Mouse (Mus musculus) cortical plate, adult 2 months (tissue): Measurements from ENCODE around the gene Slco1a1. TPM values are rescaled to one million over a fixed set of nuclear protein-coding genes. Genes with fewer than 3 reads are reported as not detected.
"Not testable (repeated sequence)": the region's sequence is repeated elsewhere in the genome, so short reads cannot be mapped to it uniquely, and the experiment has no call there.

ENCODE experiments used
- H3K27ac ChIP-seq: fragments of 200-500 bp; 2 replicates; pipeline ENCODE4 v1.5.1; 2012; ENCODE audit warnings: low read length, control low read depth, inconsistent platforms; ENCODE audit not compliant: insufficient read depth
- H3K4me1 ChIP-seq: fragments of 200-500 bp; 2 replicates; pipeline ENCODE4 v1.6.1; 2011; ENCODE audit warnings: low read length; ENCODE audit not compliant: control insufficient read depth, insufficient read depth
- H3K4me3 ChIP-seq: fragments of 200-500 bp; 2 replicates; pipeline ENCODE4 v1.5.1; 2011; ENCODE audit warnings: mild to moderate bottlenecking, low read length, control low read depth; ENCODE audit not compliant: insufficient read depth
- CTCF ChIP-seq: fragments of 200-500 bp; IDR thresholded peaks from 2 replicates; pipeline ENCODE4 v1.5.1; 2011; ENCODE audit warnings: mild to moderate bottlenecking, control low read depth, low read length; ENCODE audit not compliant: insufficient read depth; ENCODE audit errors: extremely low read depth
- POLR2A ChIP-seq: fragments of 200-500 bp; IDR thresholded peaks from 2 replicates; pipeline ENCODE4 v1.6.1; 2011; ENCODE audit warnings: mild to moderate bottlenecking, low read length, control low read depth; ENCODE audit not compliant: insufficient read depth; ENCODE audit errors: extremely low read depth
- polyA plus RNA-seq: library from polyadenylated mRNA; depleted of rRNA; stranded (reverse); fragments of >200 nt; gene quantifications from 2 replicates; pipeline ENCODE4 v1.2.3, GENCODE M21; 2012; rRNA removed

The Slco1a1 gene
- polyA plus RNA-seq = 0.02 TPM in 1 of 2 replicates, not detected in the other

DNA sequence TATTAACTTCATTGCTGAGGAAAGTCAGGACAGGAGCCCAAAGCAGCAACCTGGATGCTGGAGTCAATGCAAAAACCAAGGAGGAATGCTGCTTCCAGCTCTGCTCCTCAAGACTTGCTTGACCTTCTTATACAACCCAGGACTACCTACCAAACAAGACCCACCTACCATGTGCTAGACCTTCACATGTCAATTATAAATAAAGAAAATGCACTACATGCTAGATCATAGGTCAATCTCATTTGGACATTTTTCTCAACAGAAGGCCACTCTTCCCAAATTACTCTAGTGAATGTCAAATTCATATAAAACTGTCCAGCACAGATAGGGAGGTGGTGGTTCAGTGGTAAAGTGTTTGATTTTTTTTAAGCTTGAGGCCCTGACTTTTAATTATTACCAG is at the start of gene Slco1a1:
Gene Slco1a1, minus strand, starts transcription at position 101 of the 400 bp plus-strand sequence.
- no peak within 1 kb of the TSS for H3K4me3 ChIP-seq
- no peaks in the 10 kb centered on the region for H3K4me1 ChIP-seq
- no peak within 1 kb of the TSS for H3K27ac ChIP-seq
- TF ChIP-seq POLR2A (no peak), CTCF (no peak)

DNA sequence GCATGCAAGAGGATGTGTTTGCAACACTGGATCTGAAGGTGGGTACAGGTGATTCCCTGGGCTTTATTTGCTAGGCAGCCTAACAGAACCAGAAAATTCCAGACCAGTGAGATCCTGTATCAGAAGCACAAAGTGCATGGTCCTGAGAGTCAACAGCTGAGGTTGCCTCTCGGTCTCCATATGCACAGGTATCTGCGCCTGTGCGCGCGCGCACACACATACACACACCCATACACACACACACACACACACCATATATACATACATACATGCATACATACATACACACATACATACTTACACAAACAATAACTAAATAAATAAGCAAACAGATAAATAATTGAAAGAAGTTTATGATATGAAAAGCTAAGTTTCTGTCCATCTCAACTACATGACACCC is 40.0 kb upstream of the Slco1a1 start:
- Histone ChIP-seq H3K4me3 (no peak overlapping the region), H3K4me1 (no peaks in the 10 kb centered on the region), H3K27ac (no peak overlapping the region)
- TF ChIP-seq POLR2A (no peak), CTCF (no peak)

DNA sequence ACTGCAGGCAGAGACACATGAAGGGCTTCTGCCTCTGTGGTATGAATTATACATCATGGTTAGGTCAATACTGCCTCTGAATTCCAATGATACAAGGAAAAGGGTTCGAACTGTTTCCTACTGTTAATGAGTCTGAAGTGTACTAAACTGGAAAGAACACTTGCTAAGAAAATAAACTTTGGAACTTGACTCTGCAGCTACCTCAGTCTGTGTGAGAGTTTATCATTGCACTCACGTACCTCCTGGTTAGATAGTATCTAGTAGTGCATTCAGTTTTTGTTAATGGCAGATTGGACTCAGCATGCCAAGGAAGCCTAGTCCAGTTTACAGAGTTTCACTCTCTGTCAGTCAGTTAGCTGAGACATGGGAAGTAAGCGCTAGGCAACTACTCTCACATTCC is 37.9 kb upstream of the Slco1a1 start:
- Histone ChIP-seq H3K4me3 (no peak overlapping the region), H3K27ac (no peak overlapping the region), H3K4me1 (no peaks in the 10 kb centered on the region)
- no peak for TF ChIP-seq CTCF
- TF ChIP-seq POLR2A = no peak

DNA sequence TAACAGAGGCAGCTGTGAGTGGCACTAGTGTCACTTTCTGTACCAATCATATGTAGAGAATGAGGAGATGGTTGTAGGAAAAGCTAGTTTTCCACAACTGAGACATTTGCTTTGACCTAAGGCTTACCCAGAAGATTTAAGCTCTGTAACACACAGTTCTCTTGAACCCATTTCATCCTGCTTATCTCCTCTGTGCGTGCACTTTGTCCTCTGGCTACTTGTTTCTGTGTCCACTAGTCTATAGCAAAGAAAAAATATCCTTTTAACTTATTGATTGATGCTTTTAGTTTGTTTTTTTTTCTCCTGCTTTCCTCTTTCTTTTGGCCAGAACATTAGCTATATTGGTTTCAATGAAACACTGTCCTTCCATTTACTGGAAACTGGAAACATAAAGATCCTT is 15.7 kb upstream of the Slco1a1 start:
- Histone ChIP-seq H3K4me3 (no peak overlapping the region), H3K27ac (no peak overlapping the region), H3K4me1 (no peaks in the 10 kb centered on the region)
- TF ChIP-seq CTCF (no peak), POLR2A (no peak)

DNA sequence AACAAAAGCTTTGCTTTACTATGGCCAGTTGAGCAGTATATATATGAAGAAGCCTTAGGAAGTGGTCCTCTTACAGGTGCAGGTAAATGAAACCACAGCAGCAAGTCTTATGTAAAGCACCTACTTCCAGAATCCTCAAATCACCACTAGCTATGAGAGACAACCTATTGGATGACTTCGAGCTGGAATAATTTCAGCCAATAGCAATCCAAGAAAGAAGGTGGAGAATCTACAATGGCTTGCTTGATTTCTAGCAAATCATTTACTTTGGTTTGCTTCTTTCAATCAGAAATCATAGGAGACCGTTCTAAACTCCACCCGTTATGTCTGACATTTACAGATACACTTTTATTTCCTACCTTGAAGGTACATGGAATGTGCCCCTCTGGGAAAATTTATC is 15.1 kb upstream of the Slco1a1 start:
- no peak for TF ChIP-seq CTCF
- TF ChIP-seq POLR2A = no peak
- Histone ChIP-seq H3K27ac (no peak overlapping the region), H3K4me1 (no peaks in the 10 kb centered on the region), H3K4me3 (no peak overlapping the region)

DNA sequence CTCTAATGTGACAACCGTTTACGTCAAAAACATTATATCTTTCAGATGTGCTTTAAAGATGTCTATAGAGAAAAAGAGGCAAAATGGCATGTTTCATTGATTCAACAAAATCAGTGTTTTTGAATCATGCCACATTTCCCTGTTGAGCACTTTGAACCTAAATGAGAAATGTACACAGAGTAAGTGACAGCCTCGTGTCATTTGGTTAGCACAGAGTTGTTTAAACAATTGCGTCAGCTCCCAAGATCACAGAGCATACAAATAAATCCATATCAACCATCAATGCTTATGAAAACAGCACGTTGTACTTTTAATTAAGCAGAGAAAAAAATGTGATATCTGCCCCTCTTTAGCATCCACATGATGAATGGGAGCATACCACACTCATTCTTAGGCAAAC is 13.7 kb upstream of the Slco1a1 start:
- Histone ChIP-seq H3K4me1 (no peaks in the 10 kb centered on the region), H3K27ac (no peak overlapping the region), H3K4me3 (no peak overlapping the region)
- TF ChIP-seq CTCF (no peak), POLR2A (no peak)

DNA sequence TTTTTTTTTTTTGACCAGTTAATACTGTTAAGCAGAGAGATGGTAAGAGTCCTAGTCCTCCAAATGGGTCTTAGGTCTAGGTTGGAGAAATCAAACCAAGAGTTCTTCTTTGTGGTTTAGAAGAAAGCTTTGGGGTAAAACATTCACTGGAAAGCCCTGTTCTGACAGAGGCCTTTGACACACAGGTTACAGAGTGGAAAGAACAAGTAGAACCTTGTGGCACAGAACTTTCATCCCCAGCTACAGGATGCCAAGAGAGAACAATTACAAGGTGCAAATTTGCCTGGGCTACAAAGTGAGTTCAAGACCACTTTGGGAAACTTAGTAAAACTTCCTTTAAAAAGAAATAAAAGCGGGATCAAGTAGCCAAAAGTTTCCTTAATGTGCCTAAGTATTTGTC is 6.3 kb downstream of the Slco1a1 start:
- H3K4me3 ChIP-seq = no peak overlapping the region
- no peak overlapping the region for H3K27ac ChIP-seq
- TF ChIP-seq CTCF (no peak), POLR2A (no peak)
- H3K4me1 ChIP-seq = no peaks in the 10 kb centered on the region

DNA sequence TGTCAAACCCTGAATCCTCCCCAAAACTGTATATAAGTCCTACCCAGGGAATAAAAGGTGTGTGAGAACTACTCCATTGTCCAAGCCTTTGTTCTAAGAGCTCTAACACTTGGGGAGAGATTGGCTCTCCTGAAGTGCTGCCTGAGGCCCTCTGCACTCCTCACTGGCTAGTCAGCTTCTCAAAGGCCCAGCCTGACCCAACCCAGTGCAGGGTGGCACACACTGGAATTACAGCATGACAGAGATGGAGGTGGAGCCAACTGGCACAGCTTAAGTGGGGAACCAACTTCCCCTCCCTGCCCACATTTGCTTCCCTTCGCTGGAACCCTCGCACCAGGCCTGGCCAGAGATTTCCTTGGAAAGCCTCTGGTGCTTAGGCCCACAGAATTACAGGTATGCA is 48.6 kb downstream of the Slco1a1 start:
- no peak overlapping the region for H3K4me3 ChIP-seq
- TF ChIP-seq POLR2A (no peak), CTCF (no peak)
- no peak overlapping the region for H3K27ac ChIP-seq
- no peaks in the 10 kb centered on the region for H3K4me1 ChIP-seq

DNA sequence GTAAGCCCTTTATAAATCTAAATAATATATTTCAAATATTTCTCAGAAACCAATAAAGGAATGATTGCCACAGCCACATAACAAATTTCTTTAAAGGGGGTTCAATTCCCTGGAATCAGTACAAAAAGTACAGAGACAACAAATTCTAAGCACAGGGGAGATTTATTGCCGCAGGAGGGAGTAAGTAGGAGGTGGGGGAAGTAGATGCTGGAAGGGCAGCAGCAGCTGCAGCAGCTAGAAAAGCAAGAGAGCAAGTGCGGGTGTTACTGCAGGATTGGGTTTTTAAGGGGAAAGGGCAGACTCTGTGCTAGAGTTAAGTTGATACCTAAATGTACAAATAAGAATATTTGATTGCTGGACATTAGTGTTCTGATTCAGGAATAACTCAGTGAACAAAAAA is 57.0 kb downstream of the Slco1a1 start:
- H3K4me1 ChIP-seq = no peaks in the 10 kb centered on the region
- no peak overlapping the region for H3K4me3 ChIP-seq
- H3K27ac ChIP-seq = peak overlapping the region; percentile 84
- TF ChIP-seq POLR2A (no peak), CTCF (no peak)

DNA sequence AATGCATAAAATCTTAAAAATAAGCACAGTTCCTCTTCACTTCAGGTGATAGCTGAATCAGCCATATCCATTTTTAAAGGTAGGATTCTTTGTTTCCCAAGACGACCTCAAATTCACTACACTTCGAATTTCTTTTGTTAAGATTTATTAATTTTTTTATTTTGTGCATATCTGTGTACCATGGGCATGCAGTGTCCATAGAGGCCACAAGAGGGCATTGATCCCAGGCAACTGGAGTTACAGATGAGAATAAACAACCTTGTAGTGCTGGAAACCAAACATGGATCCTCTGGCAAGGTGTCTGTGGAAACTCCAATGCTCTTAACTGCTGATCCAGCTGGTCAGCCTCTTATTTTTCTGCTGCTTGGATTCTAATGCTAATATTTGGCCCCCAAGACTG is 58.5 kb downstream of the Slco1a1 start:
- H3K4me1 ChIP-seq = no peaks in the 10 kb centered on the region
- H3K4me3 ChIP-seq = no peak overlapping the region
- no peak overlapping the region for H3K27ac ChIP-seq
- TF ChIP-seq POLR2A = no peak
- TF ChIP-seq CTCF = no peak

DNA sequence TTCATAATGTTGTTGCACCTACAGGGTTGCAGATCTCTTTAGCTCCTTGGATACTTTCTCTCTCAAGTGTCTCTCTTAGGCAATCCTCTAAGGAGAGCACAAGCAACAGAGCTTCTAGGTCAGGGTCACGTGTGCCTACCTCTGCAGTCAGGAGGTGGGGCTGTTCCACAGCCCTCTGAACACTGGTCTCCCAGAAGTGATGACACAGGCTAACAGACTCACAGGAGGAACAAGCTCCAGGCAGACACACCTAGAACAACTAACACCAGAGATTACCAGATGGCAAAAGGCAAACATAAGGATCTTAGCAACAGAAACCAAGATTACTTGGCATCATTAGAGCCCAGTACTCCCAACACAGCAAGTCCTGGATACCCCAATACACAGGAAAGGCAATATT is 64.2 kb downstream of the Slco1a1 start:
- H3K4me1 ChIP-seq = no peaks in the 10 kb centered on the region
- no peak overlapping the region for H3K4me3 ChIP-seq
- H3K27ac ChIP-seq = no peak overlapping the region
- TF ChIP-seq POLR2A (no peak), CTCF (no peak)

DNA sequence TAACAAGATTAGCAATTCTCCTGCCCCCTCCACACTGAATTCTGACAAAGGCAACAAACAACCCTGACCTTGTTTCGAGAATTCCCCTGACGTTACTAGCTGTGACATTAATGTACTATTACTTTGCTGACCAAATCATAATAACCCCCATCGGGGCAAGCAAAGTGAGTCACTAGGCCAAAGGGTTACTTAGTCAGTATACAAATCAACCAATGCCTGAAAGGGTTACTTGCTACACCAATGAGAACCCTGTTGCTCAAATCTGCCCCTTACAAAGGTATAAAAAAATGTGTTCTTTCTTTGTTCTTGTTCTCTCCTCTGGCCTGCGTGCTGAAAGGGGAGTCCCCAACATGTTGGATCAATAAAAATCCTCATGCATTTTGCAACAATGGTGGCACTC is 71.0 kb downstream of the Slco1a1 start:
- not testable (repeated sequence) for H3K4me1 ChIP-seq, H3K27ac ChIP-seq, H3K4me3 ChIP-seq
